Mouse (Mus musculus) testis, adult 2 months (tissue): Measurements from ENCODE around the gene Gm44805. TPM values are rescaled to one million over a fixed set of nuclear protein-coding genes. Genes with fewer than 3 reads are reported as not detected.

Experiments used
- H3K27ac ChIP-seq: fragments of 200-500 bp; 2 replicates; pipeline ENCODE4 v1.5.1; 2012; ENCODE audit warnings: low read depth, low read length; ENCODE audit not compliant: control insufficient read depth, insufficient read depth
- H3K27me3 ChIP-seq: fragments of 200-500 bp; 2 replicates; pipeline ENCODE4 v1.6.1; 2012; ENCODE audit warnings: mild to moderate bottlenecking, low read length, moderate library complexity; ENCODE audit not compliant: control insufficient read depth, insufficient read depth
- H3K36me3 ChIP-seq: fragments of 200-500 bp; 2 replicates; pipeline ENCODE4 v1.6.1; 2012; ENCODE audit warnings: mild to moderate bottlenecking, low read length; ENCODE audit not compliant: control insufficient read depth, insufficient read depth
- H3K4me1 ChIP-seq: fragments of 200-500 bp; 2 replicates; pipeline ENCODE4 v1.6.1; 2012; ENCODE audit warnings: low read length; ENCODE audit not compliant: control insufficient read depth, insufficient read depth
- H3K4me3 ChIP-seq: fragments of 200-500 bp; 2 replicates; pipeline ENCODE4 v1.5.1; 2012; ENCODE audit warnings: low read depth, mild to moderate bottlenecking, low read length, moderate library complexity, mixed read lengths; ENCODE audit not compliant: control insufficient read depth
- CTCF ChIP-seq: fragments of 200-500 bp; IDR thresholded peaks from 2 replicates; pipeline ENCODE4 v1.5.1; 2012; ENCODE audit warnings: low read depth, mild to moderate bottlenecking, inconsistent platforms, low read length, moderate library complexity; ENCODE audit not compliant: control insufficient read depth, insufficient read depth, insufficient replicate concordance
- POLR2A ChIP-seq: fragments of 200-500 bp; IDR thresholded peaks from 2 replicates; pipeline ENCODE4 v1.6.1; 2012; ENCODE audit warnings: low read depth, mild to moderate bottlenecking, inconsistent platforms, low read length, moderate library complexity; ENCODE audit not compliant: control insufficient read depth
- polyA plus RNA-seq: library from polyadenylated mRNA; depleted of rRNA; stranded (reverse); fragments of >200 nt; gene quantifications from 2 replicates; pipeline ENCODE4 v1.2.3, GENCODE M21; 2012

Gm44805 gene
- polyA plus RNA-seq, 1 experiment = not detected

- no peak overlapping the region for H3K4me3 ChIP-seq
- TF ChIP-seq POLR2A (no peak), CTCF (no peak)
- no peak overlapping the region for H3K27ac ChIP-seq
- H3K4me1 ChIP-seq = no peaks in the 10 kb centered on the region; the same call in none of the 2 replicates
- no peaks in the 10 kb centered on the region for H3K27me3 ChIP-seq
- H3K36me3 ChIP-seq = peaks cover 1% of the 10 kb centered on the region
Measured at GRCm38 (mm10) chr7:19710650-19711049, 29.4 kb upstream of the Gm44805 start.

DNA sequence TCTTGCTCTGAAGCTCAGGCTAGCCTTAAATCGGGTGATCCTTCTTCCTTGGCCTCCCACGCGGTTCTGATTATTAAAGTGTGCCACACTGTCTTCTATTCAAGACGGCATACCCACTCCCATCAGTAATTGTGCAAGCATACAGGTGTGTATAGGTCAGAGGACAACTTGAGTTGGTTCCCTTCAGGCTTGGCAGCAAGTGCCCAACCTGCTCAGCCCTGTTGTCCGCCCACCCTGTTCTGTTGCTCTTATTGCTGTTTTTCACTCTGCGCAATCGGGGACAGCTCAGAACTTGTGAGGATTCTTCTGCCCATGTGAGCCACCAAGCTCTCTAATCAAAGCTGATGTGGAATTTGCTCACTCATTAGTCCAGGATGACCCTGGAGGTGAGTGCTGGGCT is 24.0 kb upstream of the Gm44805 start:
- TF ChIP-seq CTCF (no peak), POLR2A (no peak)
- H3K36me3 ChIP-seq = no peaks in the 10 kb centered on the region; the same call in none of the 2 replicates
- no peaks in the 10 kb centered on the region for H3K27me3 ChIP-seq

DNA sequence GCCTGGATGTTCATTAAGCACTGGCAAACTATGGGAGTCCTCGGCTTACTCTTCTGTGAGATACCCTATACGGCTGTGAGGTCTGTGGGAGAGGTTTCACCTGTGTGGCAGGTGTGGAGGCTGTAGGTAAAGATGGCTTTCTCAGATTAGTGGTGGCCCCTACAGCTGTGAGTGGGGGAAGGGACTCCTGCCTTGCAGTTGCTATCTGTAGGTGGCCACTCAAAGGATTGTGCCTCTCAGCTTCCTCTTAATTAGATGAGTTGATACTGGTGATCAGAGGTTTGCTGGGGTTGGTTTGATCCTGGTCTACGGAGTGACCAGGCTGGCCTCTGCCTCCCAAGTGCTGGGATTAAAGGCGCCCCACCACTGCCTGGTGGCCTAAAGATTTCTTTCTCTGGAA is 23.3 kb upstream of the Gm44805 start:
- H3K27me3 ChIP-seq = no peaks in the 10 kb centered on the region
- TF ChIP-seq POLR2A = no peak
- no peak for TF ChIP-seq CTCF
- no peaks in the 10 kb centered on the region; the same call in none of the 2 replicates for H3K36me3 ChIP-seq

More for the DNA sequence above, 24.0 kb upstream of the Gm44805 start:
- Histone ChIP-seq H3K4me1 (peaks cover 2% of the 10 kb centered on the region; the same call in 1 of the 2 replicates), H3K4me3 (no peak overlapping the region), H3K27ac (no peak overlapping the region)

GRCm38 (mm10) chr7:19702859-19703555 is 21.8 kb upstream of the Gm44805 start:
- H3K4me1 ChIP-seq = peaks cover 13% of the 10 kb centered on the region
- TF ChIP-seq POLR2A (no peak), CTCF (no peak)
- no peak overlapping the region for H3K27ac ChIP-seq
- H3K27me3 ChIP-seq = no peaks in the 10 kb centered on the region; the same call in 1 of the 2 replicates
- no peak overlapping the region for H3K4me3 ChIP-seq
- H3K36me3 ChIP-seq = no peaks in the 10 kb centered on the region; the same call in none of the 2 replicates

More for the DNA sequence above, 23.3 kb upstream of the Gm44805 start:
- H3K4me3 ChIP-seq = no peak overlapping the region
- H3K27ac ChIP-seq = no peak overlapping the region
- H3K4me1 ChIP-seq = peaks cover 3% of the 10 kb centered on the region; the same call in 1 of the 2 replicates

GRCm38 (mm10) chr7:19701069-19701761 is 20.0 kb upstream of the Gm44805 start:
- H3K27me3 ChIP-seq = no peaks in the 10 kb centered on the region; the same call in 1 of the 2 replicates
- H3K4me1 ChIP-seq = peaks cover 14% of the 10 kb centered on the region
- no peak overlapping the region for H3K27ac ChIP-seq
- no peak overlapping the region for H3K4me3 ChIP-seq
- TF ChIP-seq CTCF (peak; percentile 41; the same call in 1 of the 2 replicates), POLR2A (no peak)
- H3K36me3 ChIP-seq = no peaks in the 10 kb centered on the region

DNA sequence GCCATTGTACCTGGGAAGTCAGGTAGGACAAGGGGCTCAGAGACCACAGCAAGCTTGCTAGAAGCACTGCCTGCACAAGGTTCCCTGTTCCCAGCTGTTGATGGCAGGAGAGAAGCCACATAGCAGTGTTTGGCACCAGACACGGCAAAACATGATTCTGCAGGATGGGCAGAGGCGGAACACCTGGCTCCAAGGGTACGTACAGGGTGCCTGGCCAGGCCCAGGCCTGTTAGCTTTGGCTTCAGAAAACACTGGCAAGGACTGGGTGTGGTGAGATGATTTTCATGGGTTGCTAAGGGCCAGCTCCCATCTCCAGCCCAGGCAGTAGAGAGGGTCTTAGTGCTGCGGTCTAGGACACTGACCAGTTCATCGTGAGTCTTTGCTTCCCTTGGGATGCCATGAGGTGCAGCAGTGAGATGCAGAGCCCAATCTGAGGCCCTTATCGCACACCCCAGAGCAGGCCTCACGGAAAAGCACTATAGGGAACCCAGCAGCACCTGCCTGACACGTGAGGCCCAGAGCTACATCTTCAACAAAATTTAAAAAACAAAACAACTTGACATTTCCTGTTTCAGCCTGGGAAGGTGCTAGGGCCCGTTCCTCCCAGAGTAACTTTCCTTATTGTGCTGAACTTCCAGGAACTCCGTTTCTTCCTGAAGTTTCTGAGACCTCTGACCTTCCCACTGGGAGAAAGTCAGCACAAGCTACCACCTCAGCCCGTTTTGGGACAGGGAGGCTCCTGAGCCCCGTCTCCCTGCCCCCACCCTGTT is 19.3 kb upstream of the Gm44805 start:
- Histone ChIP-seq H3K4me3 (no peak overlapping the region), H3K27ac (no peak overlapping the region), H3K36me3 (no peaks in the 10 kb centered on the region), H3K27me3 (no peaks in the 10 kb centered on the region; the same call in 1 of the 2 replicates), H3K4me1 (peaks cover 14% of the 10 kb centered on the region)
- no peak for TF ChIP-seq CTCF

DNA sequence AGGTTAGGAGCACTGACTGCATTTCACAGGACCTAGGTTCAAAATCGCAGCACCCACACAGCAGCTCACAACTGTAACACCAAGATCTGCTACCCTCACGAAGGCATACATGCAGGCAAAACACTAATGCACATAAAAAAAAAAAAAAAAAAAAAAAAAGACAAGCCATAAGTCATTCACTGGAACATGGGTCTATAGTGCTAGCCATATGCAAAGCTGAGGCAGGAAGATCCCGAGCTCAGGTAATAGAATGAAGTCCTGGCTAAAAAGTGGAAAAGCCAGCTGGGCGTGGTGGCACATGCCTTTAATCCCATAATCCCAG is 18.6 kb upstream of the Gm44805 start:
- Histone ChIP-seq H3K27me3 (no peaks in the 10 kb centered on the region; the same call in 1 of the 2 replicates), H3K4me3 (no peak overlapping the region), H3K27ac (no peak overlapping the region), H3K36me3 (no peaks in the 10 kb centered on the region), H3K4me1 (peaks cover 14% of the 10 kb centered on the region)
- TF ChIP-seq POLR2A = no peak
- TF ChIP-seq CTCF = no peak
